ENCODE assay signal across 8 mouse cellular contexts in genomic region chr6:83136881-83137575, GRCm38 (mm10). TPM values are rescaled to one million over a fixed set of nuclear protein-coding genes. Genes with fewer than 3 reads are reported as not detected.
DNase-seq lines count a peak whose midpoint lies in the region; ATAC-seq and TF ChIP-seq lines count a peak whose summit lies in the region.

No protein-coding gene starts in this region.

- no peak for TF ChIP-seq POLR2A in thymus, adult 2 months (IDR thresholded peaks at IDR 0.05; ENCODE audit: control insufficient read depth, extremely low read depth, insufficient read depth, low read length, poor library complexity)

- H3K4me1 ChIP-seq in embryonic facial prominence, embryonic 15.5 days, result peaks cover 58% of the 10 kb centered on the region
- peaks cover 79% of the 10 kb centered on the region for H3K4me1 ChIP-seq in limb, embryonic 10.5 days
- H3K4me1 ChIP-seq in midbrain, embryonic 11.5 days (ENCODE audit: control insufficient read depth, insufficient read depth, low read length), result peaks cover 41% of the 10 kb centered on the region
- peaks cover 23% of the 10 kb centered on the region for H3K4me1 ChIP-seq in thymus, adult 2 months (replicated peaks; ENCODE audit: control insufficient read depth, insufficient read depth, low read length)

- DNase-seq in urinary bladder, postnatal 25 days (ENCODE audit: low spot score), result peak; percentile 54
- no peak for DNase-seq in urinary bladder, adult 2 months (ENCODE audit: low spot score)
- DNase-seq in heart, postnatal 14 days, result peak; percentile 79 to 80
- DNase-seq in limb, embryonic 10.5 days (ENCODE audit: low spot score), result peak; percentile 85
- peak; percentile 98 for DNase-seq in midbrain, embryonic 11.5 days (ENCODE audit: low spot score, missing footprints)
- DNase-seq in thymus, adult 2 months, result peak; percentile 50
- DNase-seq in layer of hippocampus, adult 8-10 months (ENCODE audit: low spot score in 2 of 2), result no peak

- peak overlapping the region; percentile 100 for H3K27ac ChIP-seq in embryonic facial prominence, embryonic 15.5 days (replicated peaks)
- peak overlapping the region; percentile 99 for H3K27ac ChIP-seq in limb, embryonic 10.5 days
- H3K27ac ChIP-seq in midbrain, embryonic 11.5 days (ENCODE audit: low read depth, low read length), result peak overlapping the region; percentile 99
- no peak overlapping the region for H3K27ac ChIP-seq in thymus, adult 2 months (ENCODE audit: control insufficient read depth, insufficient read depth, low read length)

- intact Hi-C loops in heart, postnatal 14 days (cut with DNase I), result loop anchor here (2.0 kb wide), 1 partner anchor 20 kb away; the partner anchor contains the start of genes 1700003E16Rik and Wdr54

- H3K4me3 ChIP-seq in embryonic facial prominence, embryonic 15.5 days (replicated peaks), result peak overlapping the region; percentile 52
- H3K4me3 ChIP-seq in limb, embryonic 10.5 days, result peak overlapping the region; percentile 69
- peak overlapping the region; percentile 51 for H3K4me3 ChIP-seq in midbrain, embryonic 11.5 days (ENCODE audit: low read depth, low read length)
- peak overlapping the region; percentile 41 for H3K4me3 ChIP-seq in thymus, adult 2 months (ENCODE audit: control insufficient read depth, insufficient read depth, low read length)

- under 1% methylated on average over 26 of the region's 26 CpGs for WGBS in embryonic facial prominence, embryonic 15.5 days
- under 1% methylated on average over 26 of the region's 26 CpGs for WGBS in limb, embryonic 10.5 days
- under 1% methylated on average over 25 of the region's 26 CpGs for whole genome bisulfite sequencing in midbrain, embryonic 11.5 days
- 11% methylated on average over 26 of the region's 26 CpGs for WGBS in thymus, adult 2 months

- no peak for TF ChIP-seq CTCF in thymus, adult 2 months (IDR thresholded peaks at IDR 0.05; ENCODE audit: borderline replicate concordance, control insufficient read depth, extremely low read depth, insufficient read depth, low read length, poor library complexity)

- peak overlapping the region; percentile 62 for H3K9ac ChIP-seq in embryonic facial prominence, embryonic 15.5 days
- peak overlapping the region; percentile 97 for H3K9ac ChIP-seq in midbrain, embryonic 11.5 days (ENCODE audit: low read length)

- ATAC-seq in embryonic facial prominence, embryonic 15.5 days (ENCODE audit: insufficient number of reproducible peaks, low FRiP score, low TSS enrichment, low read depth), result peak; percentile 85
- ATAC-seq in midbrain, embryonic 11.5 days (ENCODE audit: low FRiP score), result peak; percentile 82

- H3K4me2 ChIP-seq in embryonic facial prominence, embryonic 15.5 days (replicated peaks), result peak overlapping the region; percentile 72
- H3K4me2 ChIP-seq in midbrain, embryonic 11.5 days, result peak overlapping the region; percentile 86

- no peaks in the 10 kb centered on the region for H3K36me3 ChIP-seq in embryonic facial prominence, embryonic 15.5 days
- peaks cover 12% of the 10 kb centered on the region for H3K36me3 ChIP-seq in limb, embryonic 10.5 days
- H3K36me3 ChIP-seq in midbrain, embryonic 11.5 days (ENCODE audit: control insufficient read depth, insufficient read depth, low read length), result no peaks in the 10 kb centered on the region
- H3K36me3 ChIP-seq in thymus, adult 2 months (ENCODE audit: control insufficient read depth, insufficient read depth, low read length), result no peaks in the 10 kb centered on the region

- H3K9me3 ChIP-seq in embryonic facial prominence, embryonic 15.5 days (replicated peaks), result no peaks in the 10 kb centered on the region
- no peaks in the 10 kb centered on the region for H3K9me3 ChIP-seq in limb, embryonic 10.5 days (replicated peaks)
- no peaks in the 10 kb centered on the region for H3K9me3 ChIP-seq in midbrain, embryonic 11.5 days (ENCODE audit: control insufficient read depth, low read length)

- H3K27me3 ChIP-seq in embryonic facial prominence, embryonic 15.5 days, result no peaks in the 10 kb centered on the region
- H3K27me3 ChIP-seq in limb, embryonic 10.5 days (ENCODE audit: low read depth, poor library complexity, severe bottlenecking), result 0 out of 2 replicates have a peak, but pooled peaks cover 5% of the 10 kb centered on the region
- peaks cover 7% of the 10 kb centered on the region for H3K27me3 ChIP-seq in midbrain, embryonic 11.5 days (ENCODE audit: control insufficient read depth, insufficient read depth, low read length)
- H3K27me3 ChIP-seq in thymus, adult 2 months (ENCODE audit: control insufficient read depth, insufficient read depth, low read length), result peaks cover 5% of the 10 kb centered on the region

RNA-seq across cellular contexts. Expression of gene Rtkn, which starts 1.8 kb away (rescaled TPM):
- 20.7 and 22.1 TPM in 2 replicates for polyA plus RNA-seq in urinary bladder, adult 2 months (2012; rRNA removed)
- 62.8 and 63.2 TPM in 2 replicates for polyA plus RNA-seq in embryonic facial prominence, embryonic 15.5 days (2015; fragmentation: Nextera tagmentation; extraction: Ambion mirVana)
- 1 to 10 TPM; 6.9 to 8.0 TPM for total RNA-seq in heart, postnatal 14 days (2021)
- 34.2 and 51.8 TPM in 2 replicates for polyA plus RNA-seq in limb, embryonic 10.5 days (2016; fragmentation: Nextera tagmentation; extraction: Ambion mirVana)
- 13.6 and 16.6 TPM in 2 replicates for polyA plus RNA-seq in midbrain, embryonic 11.5 days (2014; fragmentation: Nextera tagmentation; extraction: Ambion mirVana)
- 40.5 and 41.3 TPM in 2 replicates for polyA plus RNA-seq in thymus, adult 2 months (2012; rRNA removed)
- total RNA-seq in layer of hippocampus, adult 8-10 months (2022), result 10 to 100 TPM; 75.6 to 85.0 (median 80.3) TPM

RNA-seq across cellular contexts. Expression of gene Ino80b, which starts 11.8 kb away (rescaled TPM):
- polyA plus RNA-seq in urinary bladder, adult 2 months (2012; rRNA removed), result 25.2 and 25.5 TPM in 2 replicates
- 18.2 and 18.5 TPM in 2 replicates for polyA plus RNA-seq in embryonic facial prominence, embryonic 15.5 days (2015; fragmentation: Nextera tagmentation; extraction: Ambion mirVana)
- total RNA-seq in heart, postnatal 14 days (2021), result 10 to 100 TPM; 14.2 to 15.3 TPM
- polyA plus RNA-seq in limb, embryonic 10.5 days (2016; fragmentation: Nextera tagmentation; extraction: Ambion mirVana), result 17.4 and 17.8 TPM in 2 replicates
- 18.8 and 19.4 TPM in 2 replicates for polyA plus RNA-seq in midbrain, embryonic 11.5 days (2014; fragmentation: Nextera tagmentation; extraction: Ambion mirVana)
- polyA plus RNA-seq in thymus, adult 2 months (2012; rRNA removed), result 67.2 and 98.6 TPM in 2 replicates
- total RNA-seq in layer of hippocampus, adult 8-10 months (2022), result 10 to 100 TPM; 20.6 to 29.8 (median 26.7) TPM

RNA-seq across cellular contexts. Expression of gene Wbp1, which starts 15.7 kb away (rescaled TPM):
- 85.6 and 89.2 TPM in 2 replicates for polyA plus RNA-seq in urinary bladder, adult 2 months (2012; rRNA removed)
- 109 and 113 TPM in 2 replicates for polyA plus RNA-seq in embryonic facial prominence, embryonic 15.5 days (2015; fragmentation: Nextera tagmentation; extraction: Ambion mirVana)
- 10 to 100 TPM; 72.4 to 80.1 TPM for total RNA-seq in heart, postnatal 14 days (2021)
- polyA plus RNA-seq in limb, embryonic 10.5 days (2016; fragmentation: Nextera tagmentation; extraction: Ambion mirVana), result 136 and 188 TPM in 2 replicates
- 134 and 153 TPM in 2 replicates for polyA plus RNA-seq in midbrain, embryonic 11.5 days (2014; fragmentation: Nextera tagmentation; extraction: Ambion mirVana)
- 227 and 265 TPM in 2 replicates for polyA plus RNA-seq in thymus, adult 2 months (2012; rRNA removed)
- total RNA-seq in layer of hippocampus, adult 8-10 months (2022), result 10 to 100 TPM; 47.2 to 57.7 (median 52.1) TPM

RNA-seq across cellular contexts. Expression of gene Wdr54, which starts 19.2 kb away (rescaled TPM):
- 4.9 and 5.6 TPM in 2 replicates for polyA plus RNA-seq in urinary bladder, adult 2 months (2012; rRNA removed)
- 7.9 and 12.0 TPM in 2 replicates for polyA plus RNA-seq in embryonic facial prominence, embryonic 15.5 days (2015; fragmentation: Nextera tagmentation; extraction: Ambion mirVana)
- 1 to 10 TPM; 1.1 to 1.3 TPM for total RNA-seq in heart, postnatal 14 days (2021)
- 10.9 and 13.7 TPM in 2 replicates for polyA plus RNA-seq in limb, embryonic 10.5 days (2016; fragmentation: Nextera tagmentation; extraction: Ambion mirVana)
- polyA plus RNA-seq in midbrain, embryonic 11.5 days (2014; fragmentation: Nextera tagmentation; extraction: Ambion mirVana), result 11.1 and 13.7 TPM in 2 replicates
- polyA plus RNA-seq in thymus, adult 2 months (2012; rRNA removed), result 0.80 and 0.89 TPM in 2 replicates
- total RNA-seq in layer of hippocampus, adult 8-10 months (2022), result 10 to 100 TPM; 23.4 to 27.5 (median 26.9) TPM

RNA-seq across cellular contexts. Expression of gene 1700003E16Rik, which starts 19.2 kb away (rescaled TPM):
- 1.2 and 1.5 TPM in 2 replicates for polyA plus RNA-seq in urinary bladder, adult 2 months (2012; rRNA removed)
- polyA plus RNA-seq in embryonic facial prominence, embryonic 15.5 days (2015; fragmentation: Nextera tagmentation; extraction: Ambion mirVana), result 10.3 and 17.2 TPM in 2 replicates
- total RNA-seq in heart, postnatal 14 days (2021), result under 1 TPM in 1 of 2 experiments, not detected in 1; 0.26 TPM
- 0.80 and 1.6 TPM in 2 replicates for polyA plus RNA-seq in limb, embryonic 10.5 days (2016; fragmentation: Nextera tagmentation; extraction: Ambion mirVana)
- 1.7 TPM in 2 replicates for polyA plus RNA-seq in midbrain, embryonic 11.5 days (2014; fragmentation: Nextera tagmentation; extraction: Ambion mirVana)
- 0.19 and 0.38 TPM in 2 replicates for polyA plus RNA-seq in thymus, adult 2 months (2012; rRNA removed)
- total RNA-seq in layer of hippocampus, adult 8-10 months (2022), result 10 to 100 TPM; 21.2 to 23.8 (median 22.7) TPM

Comparison
In these comparisons a context has a peak if more than half of its experiments do, and no peak if none do; other contexts are left out.
1. DNase-seq: peak in urinary bladder, postnatal 25 days (single experiment), heart, postnatal 14 days (2 of 2), limb, embryonic 10.5 days (single experiment), midbrain, embryonic 11.5 days (single experiment) and thymus, adult 2 months (single experiment); none in urinary bladder, adult 2 months (single experiment) and layer of hippocampus, adult 8-10 months (0 of 2).
2. Peak in every context shown above with its lines, with median percentiles within 50 percentile points of each other: H3K4me3 ChIP-seq.